Mouse (Mus musculus) thymus, postnatal 4 days (tissue): ENCODE data around the gene Brf1.

Experiments
- DNase-seq: peaks from one replicate; pipeline ENCODE4 v3.0.0; 2021

Gene Brf1

GRCm38 (mm10) chr12:113000294-113001132, at the start of gene Brf1:
Gene Brf1, minus strand, starts transcription at chr12:113000704.
- DNase-seq = peak; percentile 98

GRCm38 (mm10) chr12:113049836-113050235, 49.3 kb upstream of the Brf1 start:
- peak; percentile 72 for DNase-seq

GRCm38 (mm10) chr12:113048103-113048502, 47.6 kb upstream of the Brf1 start:
- no peak for DNase-seq

GRCm38 (mm10) chr12:113046861-113047260, 46.4 kb upstream of the Brf1 start:
- peak; percentile 59 for DNase-seq

- peak; percentile 47 for DNase-seq
Measured at GRCm38 (mm10) chr12:113044916-113045677, 44.6 kb upstream of the Brf1 start.

GRCm38 (mm10) chr12:113042543-113042942, 42.0 kb upstream of the Brf1 start:
- no peak for DNase-seq

GRCm38 (mm10) chr12:113041481-113042439, 41.3 kb upstream of the Brf1 start:
- no peak for DNase-seq

GRCm38 (mm10) chr12:113038414-113038813, 37.9 kb upstream of the Brf1 start:
- DNase-seq = no peak

- DNase-seq = no peak
Measured at GRCm38 (mm10) chr12:113036996-113037395, 36.5 kb upstream of the Brf1 start.

- no peak for DNase-seq
Measured at GRCm38 (mm10) chr12:113035093-113035492, 34.6 kb upstream of the Brf1 start.

GRCm38 (mm10) chr12:113032296-113033250, 32.1 kb upstream of the Brf1 start:
- DNase-seq = no peak

GRCm38 (mm10) chr12:113031441-113031840, 30.9 kb upstream of the Brf1 start:
- DNase-seq = no peak

GRCm38 (mm10) chr12:113030993-113031392, 30.5 kb upstream of the Brf1 start:
- no peak for DNase-seq

GRCm38 (mm10) chr12:113030046-113030445, 29.5 kb upstream of the Brf1 start:
- DNase-seq = no peak

GRCm38 (mm10) chr12:113028898-113029297, 28.4 kb upstream of the Brf1 start:
- DNase-seq = no peak

- no peak for DNase-seq
Measured at GRCm38 (mm10) chr12:113028067-113028466, 27.6 kb upstream of the Brf1 start.

GRCm38 (mm10) chr12:113027495-113027894, 27.0 kb upstream of the Brf1 start:
- no peak for DNase-seq

GRCm38 (mm10) chr12:113026557-113026956, 26.1 kb upstream of the Brf1 start:
- DNase-seq = no peak

GRCm38 (mm10) chr12:113023082-113023481, 22.6 kb upstream of the Brf1 start:
- no peak for DNase-seq

GRCm38 (mm10) chr12:113021488-113021887, 21.0 kb upstream of the Brf1 start:
- DNase-seq = no peak

- no peak for DNase-seq
Measured at GRCm38 (mm10) chr12:113018763-113019162, 18.3 kb upstream of the Brf1 start.
